Mouse (Mus musculus): ENCODE measurements around the gene Cep19. TPM values are rescaled to one million over a fixed set of nuclear protein-coding genes. Genes with fewer than 3 reads are reported as not detected.
A peak's percentile ranks its signal among the peaks of the same experiment; 100 is the strongest.

Gene Cep19
- polyA plus RNA-seq, 1 experiment from 2014 or later = 29.8 TPM

- Histone ChIP-seq H3K4me3 (peak overlapping the region; percentile 9), H3K4me2 (peak overlapping the region; percentile 37), H3K9me3 (no peaks in the 10 kb centered on the region)
Measured at GRCm38 (mm10) chr16:32129449-32130189, 30.0 kb downstream of the Cep19 start.

GRCm38 (mm10) chr16:32130190-32130826 lies 30.7 kb downstream of the Cep19 start:
- H3K4me3 ChIP-seq = peak overlapping the region; percentile 9
- no peaks in the 10 kb centered on the region for H3K36me3 ChIP-seq
- no peaks in the 10 kb centered on the region for H3K27me3 ChIP-seq
- peak overlapping the region; percentile 37 for H3K4me2 ChIP-seq
- H3K4me1 ChIP-seq = no peaks in the 10 kb centered on the region; the same call in 1 of the 2 replicates
- 54% methylated on average over 16 of the region's 16 CpGs for WGBS
- H3K9ac ChIP-seq = no peak overlapping the region
- peak overlapping the region; percentile 43 for H3K27ac ChIP-seq
- H3K9me3 ChIP-seq = no peaks in the 10 kb centered on the region
- peak; percentile 79 for ATAC-seq (ENCODE audit: borderline replicate concordance, extremely low read depth, low FRiP score, low TSS enrichment)

More at GRCm38 (mm10) chr16:32129449-32130189, 30.0 kb downstream of the Cep19 start:
- H3K9ac ChIP-seq = no peak overlapping the region
- H3K27me3 ChIP-seq = no peaks in the 10 kb centered on the region
- 52% methylated on average over 20 of the region's 20 CpGs for WGBS
- H3K36me3 ChIP-seq = no peaks in the 10 kb centered on the region
- peaks cover 4% of the 10 kb centered on the region; the same call in 1 of the 2 replicates for H3K4me1 ChIP-seq
- peak overlapping the region; percentile 43 for H3K27ac ChIP-seq
- no peak for ATAC-seq (ENCODE audit: borderline replicate concordance, extremely low read depth, low FRiP score, low TSS enrichment)

- WGBS = 67% methylated on average over 3 of the region's 3 CpGs
- ATAC-seq (ENCODE audit: borderline replicate concordance, extremely low read depth, low FRiP score, low TSS enrichment) = no peak
- no peaks in the 10 kb centered on the region for H3K9me3 ChIP-seq
Measured at GRCm38 (mm10) chr16:32133148-32133547, 33.5 kb downstream of the Cep19 start.

GRCm38 (mm10) chr16:32135842-32136357 lies 36.3 kb downstream of the Cep19 start:
- Histone ChIP-seq H3K9ac (no peak overlapping the region), H3K4me2 (no peak overlapping the region), H3K27me3 (no peaks in the 10 kb centered on the region), H3K9me3 (no peaks in the 10 kb centered on the region), H3K27ac (no peak overlapping the region), H3K4me1 (no peaks in the 10 kb centered on the region), H3K4me3 (no peak overlapping the region), H3K36me3 (no peaks in the 10 kb centered on the region)
- 76% methylated on average over 7 of the region's 7 CpGs for WGBS
- ATAC-seq (ENCODE audit: borderline replicate concordance, extremely low read depth, low FRiP score, low TSS enrichment) = no peak

More at GRCm38 (mm10) chr16:32133148-32133547, 33.5 kb downstream of the Cep19 start:
- H3K36me3 ChIP-seq = no peaks in the 10 kb centered on the region
- H3K27me3 ChIP-seq = no peaks in the 10 kb centered on the region
- no peak overlapping the region for H3K9ac ChIP-seq
- no peak overlapping the region for H3K4me3 ChIP-seq
- H3K4me2 ChIP-seq = no peak overlapping the region
- no peaks in the 10 kb centered on the region for H3K4me1 ChIP-seq
- no peak overlapping the region for H3K27ac ChIP-seq

- Histone ChIP-seq H3K27me3 (no peaks in the 10 kb centered on the region), H3K36me3 (peaks cover 17% of the 10 kb centered on the region), H3K9me3 (no peaks in the 10 kb centered on the region), H3K4me1 (no peaks in the 10 kb centered on the region), H3K9ac (no peak overlapping the region), H3K4me2 (no peak overlapping the region), H3K4me3 (no peak overlapping the region), H3K27ac (no peak overlapping the region)
- no peak for ATAC-seq (ENCODE audit: borderline replicate concordance, extremely low read depth, low FRiP score, low TSS enrichment)
- WGBS = 63% methylated on average over 1 of the region's 1 CpGs
Measured at GRCm38 (mm10) chr16:32138954-32139353, 39.4 kb downstream of the Cep19 start.

GRCm38 (mm10) chr16:32143766-32144165 lies 44.2 kb downstream of the Cep19 start:
- no peak overlapping the region for H3K9ac ChIP-seq
- ATAC-seq (ENCODE audit: borderline replicate concordance, extremely low read depth, low FRiP score, low TSS enrichment) = no peak
- WGBS = 92% methylated on average over 15 of the region's 15 CpGs
- H3K4me2 ChIP-seq = no peak overlapping the region
- H3K27me3 ChIP-seq = no peaks in the 10 kb centered on the region
- no peak overlapping the region for H3K27ac ChIP-seq
- no peaks in the 10 kb centered on the region for H3K4me1 ChIP-seq
- no peak overlapping the region for H3K4me3 ChIP-seq
- peaks cover 39% of the 10 kb centered on the region for H3K36me3 ChIP-seq
- no peaks in the 10 kb centered on the region for H3K9me3 ChIP-seq

- WGBS = 92% methylated on average over 17 of the region's 17 CpGs
- H3K4me2 ChIP-seq = no peak overlapping the region
- H3K27me3 ChIP-seq = no peaks in the 10 kb centered on the region
- H3K4me3 ChIP-seq = no peak overlapping the region
- H3K9ac ChIP-seq = no peak overlapping the region
- H3K4me1 ChIP-seq = no peaks in the 10 kb centered on the region
- H3K27ac ChIP-seq = no peak overlapping the region
- no peaks in the 10 kb centered on the region for H3K9me3 ChIP-seq
- ATAC-seq (ENCODE audit: borderline replicate concordance, extremely low read depth, low FRiP score, low TSS enrichment) = no peak
- peaks cover 39% of the 10 kb centered on the region for H3K36me3 ChIP-seq
Measured at GRCm38 (mm10) chr16:32144592-32144991, 45.0 kb downstream of the Cep19 start.

- no peak for ATAC-seq (ENCODE audit: borderline replicate concordance, extremely low read depth, low FRiP score, low TSS enrichment)
- Histone ChIP-seq H3K4me3 (no peak overlapping the region), H3K9ac (no peak overlapping the region), H3K27me3 (no peaks in the 10 kb centered on the region), H3K36me3 (peaks cover 33% of the 10 kb centered on the region), H3K4me1 (no peaks in the 10 kb centered on the region), H3K4me2 (0 out of 2 replicates have a peak overlapping the region, but pooled peaks have one; percentile 26), H3K9me3 (no peaks in the 10 kb centered on the region), H3K27ac (no peak overlapping the region)
- 67% methylated on average over 11 of the region's 13 CpGs for whole genome bisulfite sequencing
Measured at GRCm38 (mm10) chr16:32147589-32148207, 48.1 kb downstream of the Cep19 start.

GRCm38 (mm10) chr16:32153976-32154375 lies 54.4 kb downstream of the Cep19 start:
- WGBS = 92% methylated on average over 1 of the region's 1 CpGs
- Histone ChIP-seq H3K36me3 (no peaks in the 10 kb centered on the region; the same call in 1 of the 2 replicates), H3K27me3 (no peaks in the 10 kb centered on the region), H3K27ac (no peak overlapping the region), H3K9me3 (no peaks in the 10 kb centered on the region), H3K4me2 (no peak overlapping the region), H3K4me3 (no peak overlapping the region), H3K4me1 (no peaks in the 10 kb centered on the region), H3K9ac (no peak overlapping the region)
- no peak for ATAC-seq (ENCODE audit: borderline replicate concordance, extremely low read depth, low FRiP score, low TSS enrichment)

GRCm38 (mm10) chr16:32154437-32154836 lies 54.8 kb downstream of the Cep19 start:
- no peaks in the 10 kb centered on the region for H3K9me3 ChIP-seq
- no peaks in the 10 kb centered on the region for H3K4me1 ChIP-seq
- H3K27ac ChIP-seq = no peak overlapping the region
- H3K27me3 ChIP-seq = no peaks in the 10 kb centered on the region
- no peak for ATAC-seq (ENCODE audit: borderline replicate concordance, extremely low read depth, low FRiP score, low TSS enrichment)
- no peaks in the 10 kb centered on the region; the same call in 1 of the 2 replicates for H3K36me3 ChIP-seq
- H3K4me3 ChIP-seq = no peak overlapping the region
- 52% methylated on average over 13 of the region's 13 CpGs for WGBS
- no peak overlapping the region for H3K9ac ChIP-seq
- no peak overlapping the region for H3K4me2 ChIP-seq

GRCm38 (mm10) chr16:32156719-32157118 lies 57.1 kb downstream of the Cep19 start:
- H3K4me3 ChIP-seq = no peak overlapping the region
- H3K9ac ChIP-seq = no peak overlapping the region
- H3K27me3 ChIP-seq = no peaks in the 10 kb centered on the region
- WGBS = 34% methylated on average over 3 of the region's 3 CpGs
- no peak overlapping the region for H3K4me2 ChIP-seq
- H3K9me3 ChIP-seq = no peaks in the 10 kb centered on the region
- H3K27ac ChIP-seq = no peak overlapping the region
- no peak for ATAC-seq (ENCODE audit: borderline replicate concordance, extremely low read depth, low FRiP score, low TSS enrichment)
- 0 out of 2 replicates have a peak, but pooled peaks cover 3% of the 10 kb centered on the region for H3K4me1 ChIP-seq
- no peaks in the 10 kb centered on the region; the same call in 1 of the 2 replicates for H3K36me3 ChIP-seq

Measured in lung, embryonic 15.5 days (tissue).